Mouse (Mus musculus): ENCODE data around the gene Nlgn2.

- TF ChIP-seq USF1 (IDR thresholded peaks at IDR 0.05; ENCODE audit: low read depth) = no peak
- TF ChIP-seq CTCF (IDR thresholded peaks at IDR 0.05; ENCODE audit: control insufficient read depth, insufficient read depth, insufficient read length) = no peak
These were observed 32.9 kb upstream of the Nlgn2 start for GRCm38 (mm10) chr11:69870289-69871069.

All from C2C12 (cell line).